Mouse (Mus musculus): ENCODE results near the gene Akt1. TPM values are rescaled to one million over a fixed set of nuclear protein-coding genes. Genes with fewer than 3 reads are reported as not detected.
A peak's percentile ranks its signal among the peaks of the same experiment; 100 is the strongest.

The Akt1 gene
- polyA plus RNA-seq, 1 experiment from 2014 or later: 80.4 TPM

- DNase-seq (ENCODE audit: low spot score): no peak
Observed at GRCm38 (mm10) chr12:112630029-112630428, 44.7 kb downstream of the Akt1 start.

- peak; percentile 78 for DNase-seq (ENCODE audit: low spot score)
Observed at GRCm38 (mm10) chr12:112628928-112629721, 45.6 kb downstream of the Akt1 start.

DNA sequence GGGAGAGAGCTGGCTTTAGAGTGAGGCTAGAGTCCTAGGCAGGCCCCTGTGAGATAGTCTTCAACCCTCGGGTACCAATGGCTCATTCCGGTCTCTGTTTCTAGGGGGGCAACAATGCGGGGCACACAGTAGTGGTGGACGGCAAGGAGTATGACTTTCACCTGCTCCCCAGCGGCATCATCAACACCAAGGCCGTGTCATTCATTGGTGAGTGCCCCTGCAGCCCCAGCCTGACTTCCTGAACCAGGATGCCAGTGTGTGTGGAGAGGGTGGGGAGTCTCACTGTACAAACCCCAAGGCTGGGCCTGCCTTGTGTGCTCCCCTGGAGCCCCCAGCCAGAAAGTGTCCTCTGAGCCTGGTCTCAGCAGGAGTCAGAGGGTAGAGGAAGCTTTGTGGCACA lies 46.5 kb downstream of the Akt1 start:
- DNase-seq (ENCODE audit: low spot score): no peak

DNA sequence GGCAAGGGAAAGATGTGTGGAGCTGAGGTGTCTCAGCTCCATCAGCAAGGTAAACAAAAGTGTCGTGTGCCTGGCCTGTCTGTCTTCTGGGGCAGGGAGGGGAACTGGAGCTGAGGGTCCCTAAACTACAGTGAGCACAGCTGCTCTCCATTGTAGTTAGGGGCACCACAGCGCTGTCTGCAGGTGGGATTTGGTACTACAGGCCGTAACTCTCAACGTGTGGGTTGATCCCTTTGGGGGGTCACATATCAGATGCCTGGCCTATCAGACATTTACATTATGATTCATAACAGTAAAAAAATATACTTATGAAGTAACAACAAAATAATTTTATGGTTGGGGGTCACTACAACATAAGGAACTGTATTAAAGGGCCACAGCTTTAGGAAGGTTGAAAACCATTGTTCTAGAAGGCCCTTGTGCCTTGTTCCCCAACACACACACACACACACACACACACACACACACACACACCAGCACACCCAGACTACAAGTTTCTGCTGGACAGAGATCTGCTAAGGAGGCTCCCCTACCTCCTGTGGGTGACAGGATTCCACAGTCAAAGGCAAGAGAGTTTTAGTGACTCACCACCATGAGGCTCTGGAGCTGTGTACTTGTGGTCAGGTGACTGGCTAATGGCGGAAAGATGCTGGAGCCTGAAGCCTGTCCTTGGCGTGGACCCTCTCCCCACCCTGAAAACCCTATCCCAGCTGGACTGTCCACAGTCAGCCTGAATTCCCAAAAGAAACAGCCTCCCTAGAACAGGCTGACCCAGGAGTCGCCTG lies 47.4 kb downstream of the Akt1 start:
- DNase-seq (ENCODE audit: low spot score): peak; percentile 72

- no peak for DNase-seq (ENCODE audit: low spot score)
Observed at GRCm38 (mm10) chr12:112626455-112626854, 48.2 kb downstream of the Akt1 start.

- DNase-seq (ENCODE audit: low spot score): no peak
Observed at GRCm38 (mm10) chr12:112625700-112626099, 49.0 kb downstream of the Akt1 start.

GRCm38 (mm10) chr12:112623742-112624141 lies 50.9 kb downstream of the Akt1 start:
- DNase-seq (ENCODE audit: low spot score): peak; percentile 64

DNA sequence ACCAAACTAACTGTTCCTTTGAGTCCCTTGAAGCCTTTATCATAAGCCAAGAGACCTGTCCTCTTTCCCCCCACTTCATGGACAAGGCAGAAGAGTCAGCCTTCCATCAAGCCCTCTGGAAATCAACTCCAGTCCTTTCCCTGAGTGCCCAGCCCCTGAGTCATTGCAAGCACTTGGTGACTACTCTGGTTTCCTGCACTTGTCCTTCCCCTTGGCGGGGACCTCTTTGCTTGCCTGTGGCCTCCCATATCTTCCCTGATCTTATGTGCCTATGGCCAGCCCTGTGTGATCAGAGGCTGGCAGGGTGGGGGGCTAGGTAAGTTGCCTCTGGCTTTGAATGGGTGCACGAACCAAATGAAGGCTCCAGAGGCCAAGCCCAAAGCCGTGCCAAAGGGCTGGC lies 52.8 kb downstream of the Akt1 start:
- no peak for DNase-seq (ENCODE audit: low spot score)

DNA sequence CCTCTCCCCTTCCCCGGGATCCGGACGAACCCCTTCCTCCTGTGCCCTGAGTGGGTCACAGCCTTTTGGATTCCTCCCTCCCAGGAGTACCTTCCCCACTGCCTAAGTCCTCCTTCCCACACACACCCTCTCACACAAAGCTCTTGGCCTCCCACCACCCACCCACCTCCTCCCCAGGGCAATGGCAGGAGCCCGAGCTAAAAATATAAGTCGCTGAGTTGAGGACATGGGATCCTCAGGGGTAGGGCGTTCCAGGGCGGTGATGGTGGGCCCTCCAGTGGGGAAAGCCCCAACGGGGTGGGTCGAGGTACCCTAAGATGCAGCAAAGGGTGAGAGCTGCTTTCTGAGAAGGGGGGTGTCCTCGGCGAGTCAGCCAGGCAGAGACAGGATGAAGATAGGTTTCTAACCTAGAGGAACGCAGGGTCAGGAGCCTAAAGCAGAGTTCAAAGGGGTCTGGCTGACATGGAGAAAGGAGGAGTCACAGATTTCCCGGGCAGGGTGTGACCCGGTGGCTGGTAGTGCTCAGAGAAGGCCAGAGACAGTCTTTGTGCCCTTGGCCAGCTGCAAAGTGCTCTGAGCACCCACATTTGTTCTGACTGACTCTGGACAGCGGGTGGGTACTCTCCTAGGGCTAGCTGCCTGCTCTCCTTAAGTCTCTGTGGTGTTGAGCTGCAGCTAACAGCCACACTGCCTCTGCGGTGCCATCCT lies 54.2 kb downstream of the Akt1 start:
- DNase-seq (ENCODE audit: low spot score): peak; percentile 34

DNA sequence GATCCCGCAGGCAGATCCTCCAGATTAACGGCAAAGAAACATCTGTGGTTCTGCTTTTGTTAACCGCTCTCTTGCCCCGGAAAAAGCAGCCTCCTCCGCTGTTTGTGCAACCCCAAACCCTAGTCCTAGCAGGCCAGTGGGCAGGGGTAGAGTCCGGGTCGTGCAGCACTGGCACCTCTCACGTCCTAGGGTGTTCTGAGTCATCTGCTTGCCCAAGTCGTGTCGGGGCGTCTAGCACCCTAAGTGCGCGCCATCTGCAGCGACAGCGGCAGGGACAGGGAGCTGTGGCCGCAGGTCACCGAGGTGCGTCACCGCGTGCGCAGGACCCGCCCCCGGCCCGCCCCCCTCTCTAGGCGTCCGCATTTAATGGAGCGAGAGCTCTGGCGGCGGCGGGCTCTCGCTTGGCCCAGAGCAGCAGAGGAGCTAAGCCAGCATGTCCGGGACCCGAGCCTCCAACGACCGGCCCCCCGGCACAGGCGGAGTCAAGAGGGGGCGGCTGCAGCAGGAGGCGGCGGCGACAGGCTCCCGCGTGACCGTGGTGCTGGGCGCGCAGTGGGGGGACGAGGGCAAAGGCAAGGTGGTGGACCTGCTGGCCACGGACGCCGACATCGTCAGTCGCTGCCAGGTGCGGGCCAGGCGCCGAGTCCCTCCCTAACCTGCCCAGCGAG lies 54.9 kb downstream of the Akt1 start, which contains the start of gene Adssl1:
Gene Adssl1 (plus strand): TSS at position 360 of the 668 bp plus-strand sequence.
- DNase-seq (ENCODE audit: low spot score): peak; percentile 53

GRCm38 (mm10) chr12:112618981-112619685 lies 55.6 kb downstream of the Akt1 start:
- peak; percentile 77 for DNase-seq (ENCODE audit: low spot score)

DNA sequence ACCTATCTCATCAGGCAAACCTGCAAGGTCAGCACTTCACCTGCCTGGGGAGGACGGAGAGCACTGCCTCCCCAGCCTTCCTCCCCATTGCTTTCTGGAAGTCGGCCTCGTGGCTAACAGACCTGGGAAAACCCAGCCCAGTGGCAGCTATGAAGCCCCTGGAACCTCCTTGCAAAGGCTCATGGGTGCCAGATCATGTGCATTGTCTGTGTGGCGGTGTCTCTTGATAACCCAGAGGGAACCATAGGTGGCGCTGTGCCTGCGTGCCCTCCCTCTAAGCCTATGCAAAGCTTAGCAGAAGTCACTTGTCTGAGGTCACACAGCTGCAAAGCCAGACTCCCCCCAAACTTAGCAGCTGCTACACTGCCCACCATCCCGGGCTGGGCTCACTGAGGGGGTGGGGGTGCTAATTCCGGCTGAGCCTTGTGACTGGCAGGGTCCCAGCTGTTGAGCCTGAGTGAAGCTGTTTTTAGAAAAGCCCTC lies 56.7 kb downstream of the Akt1 start:
- DNase-seq (ENCODE audit: low spot score): peak; percentile 95

DNA sequence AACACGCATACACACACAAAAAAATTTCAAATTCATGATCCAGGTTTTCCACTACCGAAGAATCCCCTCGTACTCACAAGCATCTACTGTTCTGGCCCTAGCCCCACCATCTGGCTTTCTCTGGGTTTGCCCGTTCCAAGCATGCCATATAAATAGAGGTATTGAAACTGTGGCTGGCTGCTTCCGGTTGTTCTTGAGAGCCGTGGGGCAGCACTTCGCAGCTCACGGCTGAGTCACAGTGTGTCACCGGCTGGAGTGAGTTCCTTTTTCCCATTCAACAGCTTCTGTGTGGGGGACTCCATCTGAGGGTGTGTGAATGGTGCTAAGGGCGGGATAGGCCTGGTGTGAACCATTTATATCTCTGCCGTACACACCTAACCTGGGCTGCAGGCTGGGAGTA lies 57.5 kb downstream of the Akt1 start:
- peak; percentile 70 for DNase-seq (ENCODE audit: low spot score)

DNA sequence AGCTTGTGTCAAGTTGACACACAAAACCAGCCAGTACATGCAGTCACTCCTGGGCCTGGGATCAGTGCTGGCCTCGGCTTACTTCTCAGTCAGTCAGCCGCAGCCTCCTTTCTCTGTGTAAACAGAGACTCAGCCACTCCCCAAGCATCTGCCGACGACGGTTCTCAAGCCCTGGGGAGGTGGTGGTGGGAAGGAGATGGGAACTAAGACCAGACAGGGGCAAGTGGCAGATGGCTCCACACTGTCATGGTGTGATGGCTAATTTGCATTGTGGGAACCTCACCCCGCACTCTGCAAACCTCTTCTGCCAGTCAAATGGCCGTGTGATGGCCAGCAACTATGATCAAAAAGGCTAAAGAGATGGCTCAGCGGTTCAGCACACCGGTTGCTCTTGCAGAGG lies 58.0 kb downstream of the Akt1 start:
- DNase-seq (ENCODE audit: low spot score): no peak

GRCm38 (mm10) chr12:112609031-112609430 lies 65.7 kb downstream of the Akt1 start:
- DNase-seq (ENCODE audit: low spot score): no peak

GRCm38 (mm10) chr12:112606998-112607397 lies 67.7 kb downstream of the Akt1 start:
- DNase-seq (ENCODE audit: low spot score): no peak

GRCm38 (mm10) chr12:112605766-112606165 lies 68.9 kb downstream of the Akt1 start:
- peak; percentile 66 for DNase-seq (ENCODE audit: low spot score)

DNA sequence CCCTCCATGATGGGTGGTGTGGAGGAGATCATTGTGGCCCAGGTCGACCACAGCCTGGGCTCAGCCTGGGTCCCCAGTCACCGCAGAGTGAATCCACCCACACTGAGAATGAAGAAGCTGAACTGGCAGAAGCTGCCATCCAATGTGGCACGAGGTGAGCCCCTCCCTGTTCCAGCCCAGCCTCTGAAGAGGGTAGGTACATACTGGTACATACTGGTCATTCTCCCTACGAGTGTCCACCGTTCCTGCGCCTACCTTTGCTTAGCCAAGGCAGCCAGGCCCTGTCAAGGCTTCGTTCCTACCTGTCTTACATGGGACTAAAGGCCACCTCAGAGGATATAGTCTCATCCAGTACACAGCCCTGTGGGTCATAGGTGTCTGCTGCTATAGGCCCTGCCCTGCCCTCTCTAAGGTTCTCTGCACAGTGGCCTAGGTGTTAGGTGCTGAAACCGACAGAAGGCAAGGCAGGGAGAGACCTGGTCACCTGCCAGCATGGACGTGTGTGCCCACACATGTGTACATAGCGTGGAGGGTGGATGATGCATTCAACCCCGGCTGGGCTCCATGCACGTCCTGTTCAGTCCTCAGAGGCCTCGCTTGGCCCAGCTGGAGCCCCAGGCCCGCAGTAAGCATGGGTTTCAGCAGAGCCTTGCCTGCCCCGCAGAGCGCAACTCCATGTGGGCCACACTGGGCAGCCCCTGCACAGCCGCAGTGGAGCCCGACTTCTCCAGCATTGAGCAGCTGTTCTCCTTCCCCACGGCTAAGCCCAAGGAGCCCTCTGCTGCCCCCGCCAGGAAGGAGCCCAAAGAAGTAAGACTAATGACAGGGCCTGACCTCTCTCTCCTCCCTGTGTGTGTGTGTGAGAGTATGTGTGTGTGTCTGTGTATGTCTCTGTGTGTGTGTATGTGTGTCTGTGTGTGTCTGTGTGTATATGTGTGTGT lies 69.7 kb downstream of the Akt1 start:
- peak; percentile 45 for DNase-seq (ENCODE audit: low spot score)

DNA sequence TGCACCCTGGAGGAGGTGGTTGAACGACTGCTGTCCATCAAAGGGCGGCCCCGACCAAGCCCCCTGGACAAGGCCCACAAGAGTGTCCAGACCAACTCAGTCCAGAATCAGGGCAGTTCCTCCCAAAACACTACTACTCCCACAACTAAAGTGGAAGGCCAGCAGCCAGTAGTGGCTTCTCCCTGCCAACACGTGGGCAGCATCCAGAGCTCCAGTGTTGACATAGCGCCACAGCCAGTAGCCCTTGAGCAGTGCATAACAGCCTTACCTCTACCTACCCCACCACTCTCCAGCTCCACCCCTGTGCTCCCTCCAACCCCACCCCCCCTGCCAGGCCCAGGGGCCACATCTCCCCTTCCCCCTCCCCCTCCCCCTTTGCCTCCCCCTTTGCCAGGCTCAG lies 70.7 kb downstream of the Akt1 start:
- DNase-seq (ENCODE audit: low spot score): no peak
